Mouse (Mus musculus) embryonic facial prominence, embryonic 13.5 days (tissue): Measurements from ENCODE around the gene Tas1r2. TPM values are rescaled to one million over a fixed set of nuclear protein-coding genes. Genes with fewer than 3 reads are reported as not detected.

Source experiments
- ATAC-seq: fragments of 200-750 bp; cut with Nextera tagmentation; 2 replicates; pipeline ENCODE4 v1.8.0; 2017; ENCODE audit warnings: low read depth; ENCODE audit not compliant: insufficient number of reproducible peaks, insufficient read depth, low FRiP score, low TSS enrichment
- H3K27ac ChIP-seq: fragments of 300-500 bp; sonication (generic); 2 replicates; pipeline ENCODE4 v1.5.1; 2015; ENCODE audit warnings: moderate library complexity, mild to moderate bottlenecking, inconsistent platforms
- H3K27me3 ChIP-seq: fragments of 300-500 bp; sonication (generic); 2 replicates; pipeline ENCODE4 v1.6.1; 2015; ENCODE audit warnings: mild to moderate bottlenecking, inconsistent platforms
- H3K36me3 ChIP-seq: fragments of 300-500 bp; sonication (generic); 2 replicates; pipeline ENCODE4 v1.6.1; 2015; ENCODE audit warnings: mild to moderate bottlenecking, inconsistent platforms
- H3K4me1 ChIP-seq: fragments of 300-500 bp; sonication (generic); 2 replicates; pipeline ENCODE4 v1.6.1; 2015; ENCODE audit warnings: inconsistent platforms
- H3K4me2 ChIP-seq: fragments of 300-500 bp; sonication (generic); 2 replicates; pipeline ENCODE4 v1.6.1; 2015; ENCODE audit warnings: moderate library complexity, mild to moderate bottlenecking, inconsistent platforms
- H3K4me3 ChIP-seq: fragments of 300-500 bp; sonication (generic); 2 replicates; pipeline ENCODE4 v1.5.1; 2015; ENCODE audit warnings: mild to moderate bottlenecking, inconsistent platforms
- H3K9ac ChIP-seq: fragments of 300-500 bp; sonication (generic); 2 replicates; pipeline ENCODE4 v1.6.1; 2015; ENCODE audit warnings: mild to moderate bottlenecking, inconsistent platforms
- H3K9me3 ChIP-seq: fragments of 300-500 bp; sonication (generic); 2 replicates; pipeline ENCODE4 v1.6.1; 2016; ENCODE audit warnings: inconsistent platforms
- WGBS: fragments of 180-500 bp; shearing (Covaris S2); methylation state at CpG from one replicate; pipeline ENCODE4 v1.1.7; 2015; ENCODE audit warnings: mixed read lengths; 5-methylcytosine and 5-hydroxymethylcytosine counted together
- polyA plus RNA-seq: library from polyadenylated mRNA; unstranded; fragments of >200 nt; fragmentation: Nextera tagmentation; extraction: Ambion mirVana; gene quantifications from 2 replicates; pipeline ENCODE4 v1.2.1, GENCODE M21; 2015

Gene Tas1r2
- polyA plus RNA-seq, 1 experiment from 2014 or later: not detected

DNA sequence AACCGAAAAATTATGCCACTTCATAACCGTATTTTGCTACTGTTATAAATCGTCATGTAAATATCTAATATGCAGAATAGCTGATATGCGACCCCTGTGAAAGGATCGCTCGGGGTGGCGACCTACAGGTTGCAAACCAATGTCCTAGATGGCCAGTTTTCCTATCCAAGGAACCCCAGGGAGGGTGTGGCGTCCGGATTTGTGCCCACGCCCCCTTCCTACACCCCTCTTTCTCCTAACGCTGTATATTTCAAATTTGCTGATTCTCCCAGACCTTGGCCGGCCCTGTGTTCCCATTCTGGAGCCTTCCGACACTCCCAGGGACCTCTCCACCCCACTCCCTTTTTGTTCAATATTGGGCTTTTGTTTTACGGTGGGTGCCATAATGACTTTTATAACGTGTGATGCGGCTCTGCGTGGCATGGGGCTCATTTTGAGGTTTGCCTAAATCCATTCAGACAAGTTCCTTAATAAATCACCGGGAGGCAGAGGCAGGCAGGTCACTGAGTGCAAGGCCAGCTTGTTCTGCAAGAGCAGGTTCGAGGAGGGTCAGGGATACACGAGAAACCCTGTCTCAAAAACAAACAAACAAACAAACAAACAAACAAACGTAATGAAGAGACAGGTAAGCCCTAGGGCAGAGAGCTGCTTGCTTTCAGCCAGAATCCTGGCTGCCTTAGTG, 29.8 kb upstream of the Tas1r2 start:
- Histone ChIP-seq H3K36me3 (no peaks in the 10 kb centered on the region), H3K9ac (peak overlapping the region; percentile 81), H3K27me3 (no peaks in the 10 kb centered on the region), H3K4me2 (peak overlapping the region; percentile 85), H3K4me3 (peak overlapping the region; percentile 76), H3K9me3 (no peaks in the 10 kb centered on the region), H3K4me1 (peaks cover 20% of the 10 kb centered on the region), H3K27ac (peak overlapping the region; percentile 85; the same call in 1 of the 2 replicates)
- 30% methylated on average over 21 of the region's 21 CpGs for WGBS
- ATAC-seq: no peak

DNA sequence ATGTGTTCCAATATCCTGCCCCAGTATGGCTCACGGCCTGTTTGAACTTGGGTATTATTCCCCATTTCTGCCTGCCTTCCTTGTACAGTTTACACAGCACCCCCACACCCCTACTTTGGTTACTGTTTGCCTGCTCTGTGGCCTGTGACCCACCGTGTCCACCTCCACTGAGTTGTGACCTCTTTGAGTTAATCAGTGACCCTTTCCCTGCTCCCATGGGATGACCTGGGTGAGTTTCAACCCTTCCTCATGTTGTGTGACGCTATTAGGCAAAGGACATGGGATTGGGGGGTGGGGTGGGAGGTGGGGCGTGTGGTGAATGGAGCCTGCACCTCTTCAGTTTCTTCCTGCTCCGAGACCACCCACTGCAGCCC, 29.2 kb upstream of the Tas1r2 start:
- Histone ChIP-seq H3K9me3 (no peaks in the 10 kb centered on the region), H3K4me2 (peak overlapping the region; percentile 85), H3K27me3 (no peaks in the 10 kb centered on the region), H3K27ac (peak overlapping the region; percentile 16; the same call in 1 of the 2 replicates), H3K4me1 (peaks cover 20% of the 10 kb centered on the region), H3K4me3 (peak overlapping the region; percentile 76), H3K9ac (peak overlapping the region; percentile 81; the same call in 1 of the 2 replicates), H3K36me3 (peaks cover 3% of the 10 kb centered on the region; the same call in 1 of the 2 replicates)
- WGBS: 56% methylated on average over 5 of the region's 5 CpGs
- ATAC-seq: no peak

DNA sequence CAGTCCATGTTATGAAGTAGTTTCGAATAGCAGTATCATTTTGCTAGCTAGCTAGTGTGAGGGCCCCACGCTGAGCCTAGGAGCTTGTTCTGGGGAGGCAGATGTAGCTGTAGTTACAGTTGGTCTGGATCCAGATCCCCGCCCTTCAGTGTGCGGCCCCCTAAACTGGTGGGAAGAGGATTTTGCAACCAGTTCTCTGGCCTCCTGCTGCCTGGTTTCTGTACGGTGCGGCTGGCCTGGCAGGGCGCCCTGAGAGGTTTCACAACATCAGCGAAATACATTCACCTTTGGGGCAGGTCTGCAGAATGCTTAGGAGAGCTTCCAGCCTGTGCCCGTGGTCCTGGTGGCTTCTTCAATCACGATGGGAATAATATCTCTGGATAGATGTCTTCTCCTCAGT, 28.6 kb upstream of the Tas1r2 start:
- peaks cover 3% of the 10 kb centered on the region; the same call in 1 of the 2 replicates for H3K36me3 ChIP-seq
- H3K4me1 ChIP-seq: peaks cover 20% of the 10 kb centered on the region
- WGBS: 75% methylated on average over 10 of the region's 10 CpGs
- H3K4me3 ChIP-seq: no peak overlapping the region
- H3K27ac ChIP-seq: 0 out of 2 replicates have a peak overlapping the region, but pooled peaks have one; percentile 16
- peak overlapping the region; percentile 85 for H3K4me2 ChIP-seq
- peak overlapping the region; percentile 81; the same call in 1 of the 2 replicates for H3K9ac ChIP-seq
- H3K9me3 ChIP-seq: no peaks in the 10 kb centered on the region
- ATAC-seq: no peak
- no peaks in the 10 kb centered on the region for H3K27me3 ChIP-seq

DNA sequence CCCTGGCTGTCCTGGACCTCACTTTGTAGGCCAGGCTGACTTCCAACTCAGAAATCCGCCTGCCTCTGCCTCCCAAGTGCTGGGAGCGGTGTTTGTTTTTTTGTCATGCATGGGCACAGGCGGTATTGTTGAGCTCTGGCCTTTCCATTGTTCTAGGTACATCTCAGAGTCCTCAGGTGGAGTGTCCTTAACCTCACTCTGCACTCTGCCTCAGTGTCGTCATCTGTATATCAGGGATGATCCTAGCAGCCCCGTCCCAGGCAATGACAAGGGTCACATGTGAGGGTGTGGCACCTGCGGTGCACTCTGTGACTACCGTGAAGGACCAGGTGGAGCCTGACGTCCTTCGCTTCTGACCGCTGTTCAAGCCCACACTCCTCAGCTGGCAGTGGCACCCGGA, 26.0 kb upstream of the Tas1r2 start:
- Histone ChIP-seq H3K9ac (no peak overlapping the region), H3K4me3 (no peak overlapping the region), H3K27me3 (no peaks in the 10 kb centered on the region), H3K4me1 (peaks cover 26% of the 10 kb centered on the region), H3K4me2 (no peak overlapping the region), H3K36me3 (peaks cover 3% of the 10 kb centered on the region; the same call in 1 of the 2 replicates), H3K9me3 (no peaks in the 10 kb centered on the region), H3K27ac (no peak overlapping the region)
- ATAC-seq: no peak
- WGBS: 92% methylated on average over 11 of the region's 11 CpGs

DNA sequence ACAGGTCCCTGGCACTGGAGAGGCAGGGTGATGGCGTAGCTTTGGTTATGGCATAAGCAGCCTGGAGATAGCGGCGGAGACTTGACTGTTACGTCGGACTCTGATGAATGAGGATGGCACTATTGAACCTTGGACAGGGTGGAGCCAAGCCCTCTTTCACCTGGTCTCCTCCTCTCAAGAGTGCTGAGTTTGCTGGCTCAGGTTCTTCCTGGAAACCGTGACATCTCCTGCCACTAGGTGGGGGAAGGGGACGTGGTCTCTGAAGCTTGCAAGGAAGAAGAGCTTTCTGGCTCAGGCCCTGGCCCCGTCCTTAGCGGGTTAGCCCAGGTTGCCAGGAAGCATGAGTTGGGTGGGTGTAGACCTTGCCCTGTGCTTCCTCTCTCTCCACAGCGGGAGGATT, 23.2 kb upstream of the Tas1r2 start:
- H3K27me3 ChIP-seq: no peaks in the 10 kb centered on the region
- peaks cover 6% of the 10 kb centered on the region; the same call in 1 of the 2 replicates for H3K36me3 ChIP-seq
- H3K4me1 ChIP-seq: peaks cover 9% of the 10 kb centered on the region
- no peak overlapping the region for H3K4me3 ChIP-seq
- no peaks in the 10 kb centered on the region for H3K9me3 ChIP-seq
- H3K9ac ChIP-seq: no peak overlapping the region
- no peak for ATAC-seq
- WGBS: 76% methylated on average over 10 of the region's 10 CpGs
- no peak overlapping the region for H3K27ac ChIP-seq
- no peak overlapping the region for H3K4me2 ChIP-seq

DNA sequence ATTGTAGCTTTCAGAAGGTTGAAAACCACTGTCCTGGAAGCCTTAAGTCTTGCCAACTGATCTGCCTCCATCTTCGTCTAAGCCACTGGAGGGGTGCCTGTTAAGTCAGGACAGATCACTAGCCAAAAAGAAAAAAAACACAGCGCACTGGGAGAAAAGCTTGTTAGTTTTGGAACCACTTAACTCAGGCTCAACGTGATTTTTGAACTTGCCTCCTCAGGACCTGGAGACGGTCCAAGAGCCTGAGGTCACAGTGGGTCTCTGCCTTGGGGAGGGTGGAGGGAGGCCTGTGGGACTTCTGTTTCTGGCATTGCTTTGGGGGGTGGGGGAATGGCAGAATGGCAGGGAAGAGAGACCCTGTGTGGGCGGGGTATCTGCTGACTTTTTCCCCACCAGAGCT, 22.2 kb upstream of the Tas1r2 start:
- H3K9ac ChIP-seq: no peak overlapping the region
- H3K27me3 ChIP-seq: no peaks in the 10 kb centered on the region
- H3K27ac ChIP-seq: no peak overlapping the region
- H3K4me1 ChIP-seq: peaks cover 9% of the 10 kb centered on the region
- H3K4me2 ChIP-seq: no peak overlapping the region
- ATAC-seq: no peak
- WGBS: 63% methylated on average over 5 of the region's 5 CpGs
- no peak overlapping the region for H3K4me3 ChIP-seq
- H3K9me3 ChIP-seq: no peaks in the 10 kb centered on the region
- H3K36me3 ChIP-seq: peaks cover 15% of the 10 kb centered on the region; the same call in 1 of the 2 replicates

DNA sequence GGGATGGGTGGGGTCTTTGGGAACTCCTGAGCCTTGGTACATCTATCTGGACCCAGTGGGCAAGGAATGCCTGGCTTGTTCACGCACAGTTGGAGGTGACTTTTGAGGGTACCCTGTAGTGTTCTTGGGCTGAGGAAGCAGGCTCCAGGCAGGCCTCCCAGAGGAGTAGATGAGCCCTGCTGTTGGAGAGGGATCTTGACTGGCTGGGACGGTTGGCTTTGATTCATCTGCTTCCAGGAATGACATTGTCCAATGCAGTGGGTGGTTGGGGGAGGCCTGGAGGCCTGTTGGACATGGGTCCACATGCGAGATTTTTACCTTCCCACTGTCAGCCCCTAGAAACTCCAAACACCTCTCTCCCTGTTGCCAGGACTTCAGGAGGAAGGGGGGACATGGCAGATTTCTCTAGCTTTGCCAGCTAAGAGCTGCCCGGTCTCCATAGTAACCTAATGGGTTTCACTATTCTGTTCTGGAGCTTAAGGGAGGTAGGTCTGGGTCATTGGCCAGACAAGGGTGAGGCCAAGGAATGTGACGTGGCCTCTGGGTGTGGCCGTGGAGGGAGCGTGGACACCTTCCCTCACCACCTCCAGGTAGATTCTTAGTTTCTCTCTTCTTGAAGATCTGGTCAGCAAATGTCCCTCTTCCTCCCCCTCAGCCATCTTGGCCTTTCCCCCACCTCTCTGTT, 21.6 kb upstream of the Tas1r2 start:
- Histone ChIP-seq H3K9ac (no peak overlapping the region), H3K27ac (0 out of 2 replicates have a peak overlapping the region, but pooled peaks have one; percentile 11), H3K36me3 (peaks cover 15% of the 10 kb centered on the region; the same call in 1 of the 2 replicates), H3K4me1 (peaks cover 9% of the 10 kb centered on the region), H3K27me3 (no peaks in the 10 kb centered on the region), H3K4me2 (no peak overlapping the region), H3K4me3 (no peak overlapping the region), H3K9me3 (no peaks in the 10 kb centered on the region)
- ATAC-seq: no peak
- 88% methylated on average over 7 of the region's 7 CpGs for WGBS

DNA sequence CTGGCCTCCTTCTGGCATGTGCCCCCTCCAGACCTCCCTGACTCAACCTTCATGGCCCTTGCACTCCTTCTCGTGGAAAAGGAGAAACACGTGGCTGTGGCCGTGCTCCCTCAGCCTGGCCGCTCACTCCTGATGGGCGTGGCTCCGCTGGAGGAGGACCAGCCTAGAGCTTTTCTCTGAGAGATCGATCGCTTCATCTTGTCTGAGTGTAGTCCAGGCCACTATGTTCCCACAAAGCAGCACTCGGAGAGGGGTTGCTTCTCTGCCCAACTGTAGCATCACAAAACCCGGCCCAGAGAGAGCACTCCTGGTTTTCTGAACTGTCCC, 21.1 kb upstream of the Tas1r2 start:
- Histone ChIP-seq H3K4me3 (no peak overlapping the region), H3K9ac (no peak overlapping the region), H3K4me1 (peaks cover 9% of the 10 kb centered on the region), H3K9me3 (no peaks in the 10 kb centered on the region), H3K27me3 (no peaks in the 10 kb centered on the region), H3K4me2 (no peak overlapping the region), H3K27ac (no peak overlapping the region), H3K36me3 (peaks cover 19% of the 10 kb centered on the region; the same call in 1 of the 2 replicates)
- 77% methylated on average over 10 of the region's 10 CpGs for WGBS
- ATAC-seq: no peak

DNA sequence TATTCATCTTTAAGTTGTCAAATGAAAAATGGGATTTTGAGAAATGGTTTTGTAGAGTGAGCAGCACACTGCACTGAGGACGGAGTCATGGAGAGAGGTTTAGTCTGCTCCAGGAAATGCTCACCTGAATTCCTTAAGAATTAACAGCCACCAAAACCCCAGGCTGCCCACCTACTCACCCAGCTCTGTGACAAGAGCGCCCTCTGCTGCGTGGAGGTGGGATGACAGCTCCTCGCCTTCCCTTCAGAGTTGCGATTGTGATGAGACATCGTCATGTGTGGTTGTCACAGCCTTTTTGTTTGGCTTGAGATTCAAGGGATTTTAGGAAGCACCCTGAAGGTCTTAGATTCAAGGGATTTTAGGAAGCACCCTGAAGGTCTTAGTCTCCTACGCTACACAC, 17.0 kb upstream of the Tas1r2 start:
- ATAC-seq: no peak
- WGBS: 24% methylated on average over 7 of the region's 7 CpGs
- H3K27ac ChIP-seq: no peak overlapping the region

DNA sequence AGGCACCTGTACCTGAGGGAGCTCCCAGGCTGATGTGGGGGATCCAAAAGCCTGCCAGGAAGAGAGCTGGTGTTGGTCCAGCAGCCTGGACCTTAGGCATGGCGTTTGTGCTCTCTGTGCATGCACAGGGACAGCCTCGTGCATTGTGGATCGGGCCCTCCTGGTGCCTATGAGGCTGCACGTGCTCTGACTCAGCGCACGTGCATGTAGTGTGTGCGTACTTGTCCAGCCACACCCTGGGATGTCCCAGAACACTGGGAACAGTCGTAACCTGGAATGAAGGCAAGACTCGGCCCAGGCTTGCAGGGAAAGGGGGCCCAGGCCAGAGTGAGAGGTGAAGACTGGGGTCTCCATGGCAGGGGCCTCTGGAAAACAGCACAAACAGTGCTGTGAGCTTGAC, 15.5 kb upstream of the Tas1r2 start:
- H3K4me2 ChIP-seq: no peak overlapping the region
- H3K27me3 ChIP-seq: peaks cover 19% of the 10 kb centered on the region
- H3K4me3 ChIP-seq: no peak overlapping the region
- peaks cover 31% of the 10 kb centered on the region for H3K36me3 ChIP-seq
- ATAC-seq: no peak
- H3K27ac ChIP-seq: no peak overlapping the region
- 0 out of 2 replicates have a peak overlapping the region, but pooled peaks have one; percentile 11 for H3K9ac ChIP-seq
- peaks cover 16% of the 10 kb centered on the region for H3K4me1 ChIP-seq
- 92% methylated on average over 9 of the region's 9 CpGs for WGBS
- H3K9me3 ChIP-seq: no peaks in the 10 kb centered on the region

More for the DNA sequence above, 17.0 kb upstream of the Tas1r2 start:
- Histone ChIP-seq H3K4me1 (peaks cover 8% of the 10 kb centered on the region), H3K9ac (no peak overlapping the region), H3K9me3 (no peaks in the 10 kb centered on the region), H3K27me3 (peaks cover 4% of the 10 kb centered on the region), H3K4me2 (no peak overlapping the region), H3K4me3 (no peak overlapping the region), H3K36me3 (peaks cover 31% of the 10 kb centered on the region)

DNA sequence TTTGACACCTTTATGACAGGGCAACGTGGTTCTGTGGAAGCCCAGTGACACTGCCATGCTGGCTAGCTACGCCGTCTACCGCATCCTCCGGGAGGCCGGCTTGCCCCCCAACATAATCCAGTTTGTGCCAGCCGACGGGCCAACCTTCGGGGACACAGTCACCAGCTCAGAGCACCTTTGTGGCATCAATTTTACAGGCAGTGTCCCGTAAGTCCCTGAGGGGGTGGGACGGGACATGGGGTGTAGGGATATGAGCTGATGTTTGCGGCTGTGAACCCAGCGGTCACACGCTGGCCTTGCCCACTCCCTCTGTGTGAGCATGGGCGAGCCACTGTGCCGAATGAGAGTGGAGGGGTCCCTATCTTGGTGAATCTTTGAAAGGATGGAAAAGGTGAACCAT, 15.0 kb upstream of the Tas1r2 start:
- Histone ChIP-seq H3K36me3 (peaks cover 31% of the 10 kb centered on the region), H3K27me3 (peaks cover 24% of the 10 kb centered on the region), H3K4me1 (peaks cover 16% of the 10 kb centered on the region), H3K4me3 (no peak overlapping the region), H3K27ac (no peak overlapping the region), H3K9me3 (no peaks in the 10 kb centered on the region), H3K4me2 (no peak overlapping the region), H3K9ac (no peak overlapping the region)
- ATAC-seq: no peak
- WGBS: 92% methylated on average over 16 of the region's 16 CpGs

DNA sequence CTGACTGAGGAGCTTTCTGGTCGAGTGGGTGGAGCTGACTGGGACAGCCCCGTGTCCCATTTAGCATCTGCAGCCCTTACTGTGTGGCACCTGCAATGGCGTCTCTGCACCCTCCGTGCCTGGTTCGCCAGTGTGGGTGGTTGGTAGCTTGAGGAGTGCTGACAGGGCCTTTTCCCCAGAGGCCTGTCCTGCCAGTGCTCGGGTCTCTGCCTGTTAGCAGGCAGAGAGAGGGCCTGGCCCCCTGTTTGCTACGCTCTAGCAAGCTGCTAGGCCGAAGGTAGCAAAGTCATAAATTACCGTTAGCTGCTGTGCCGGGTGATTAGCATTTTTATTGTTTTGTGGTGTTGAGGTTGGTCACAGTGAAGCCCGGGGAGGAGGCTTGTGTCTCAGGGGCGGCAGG, 13.5 kb upstream of the Tas1r2 start:
- Histone ChIP-seq H3K27me3 (peaks cover 28% of the 10 kb centered on the region), H3K36me3 (peaks cover 37% of the 10 kb centered on the region), H3K9ac (peak overlapping the region; percentile 2; the same call in 1 of the 2 replicates), H3K4me3 (no peak overlapping the region), H3K27ac (no peak overlapping the region), H3K4me1 (peaks cover 18% of the 10 kb centered on the region), H3K9me3 (no peaks in the 10 kb centered on the region), H3K4me2 (no peak overlapping the region)
- 59% methylated on average over 12 of the region's 12 CpGs for WGBS
- no peak for ATAC-seq
